Mouse (Mus musculus) cerebellum, postnatal 14 days (tissue): ENCODE measurements around the gene Cspg4.
A peak's percentile ranks its signal among the peaks of the same experiment; 100 is the strongest.

ENCODE experiments used
- DNase-seq, 2 experiments: peaks; one replicate each; pipeline ENCODE4 v3.0.0; 2021; ENCODE audit warnings: mixed read lengths in 2 of 2

Cspg4 gene

GRCm38 (mm10) chr9:56864832-56865231, at the start of gene Cspg4:
Gene Cspg4, plus strand, starts transcription at chr9:56865033.
- DNase-seq: peak in 1 of 2 experiments; percentile 25

GRCm38 (mm10) chr9:56824900-56825299, 39.9 kb upstream of the Cspg4 start:
- peak; percentile 74 to 79 for DNase-seq

- peak in 1 of 2 experiments; percentile 31 for DNase-seq
Observed at GRCm38 (mm10) chr9:56825476-56826213, 39.2 kb upstream of the Cspg4 start.

- no peak for DNase-seq
Observed at GRCm38 (mm10) chr9:56828146-56828545, 36.7 kb upstream of the Cspg4 start.

GRCm38 (mm10) chr9:56828841-56829240, 36.0 kb upstream of the Cspg4 start:
- no peak for DNase-seq

GRCm38 (mm10) chr9:56830162-56830561, 34.7 kb upstream of the Cspg4 start:
- DNase-seq: peak; percentile 36 to 60

GRCm38 (mm10) chr9:56831904-56832303, 32.9 kb upstream of the Cspg4 start:
- no peak for DNase-seq

- DNase-seq: no peak
Observed at GRCm38 (mm10) chr9:56832900-56833299, 31.9 kb upstream of the Cspg4 start.

GRCm38 (mm10) chr9:56835152-56835551, 29.7 kb upstream of the Cspg4 start:
- DNase-seq: no peak

GRCm38 (mm10) chr9:56840721-56841120, 24.1 kb upstream of the Cspg4 start:
- peak; percentile 25 to 31 for DNase-seq

GRCm38 (mm10) chr9:56841864-56842263, 23.0 kb upstream of the Cspg4 start:
- no peak for DNase-seq

- DNase-seq: no peak
Observed at GRCm38 (mm10) chr9:56842303-56842719, 22.5 kb upstream of the Cspg4 start.

- peak; percentile 88 to 91 for DNase-seq
Observed at GRCm38 (mm10) chr9:56843679-56844188, 21.1 kb upstream of the Cspg4 start.

- no peak for DNase-seq
Observed at GRCm38 (mm10) chr9:56844644-56845043, 20.2 kb upstream of the Cspg4 start.

- DNase-seq: peak; percentile 89 to 94
Observed at GRCm38 (mm10) chr9:56847523-56847922, 17.3 kb upstream of the Cspg4 start.

- no peak for DNase-seq
Observed at GRCm38 (mm10) chr9:56850128-56850904, 14.5 kb upstream of the Cspg4 start.

GRCm38 (mm10) chr9:56850905-56851252, 14.0 kb upstream of the Cspg4 start:
- no peak for DNase-seq

- no peak for DNase-seq
Observed at GRCm38 (mm10) chr9:56851778-56852177, 13.1 kb upstream of the Cspg4 start.

GRCm38 (mm10) chr9:56857463-56857862, 7.4 kb upstream of the Cspg4 start:
- DNase-seq: no peak

GRCm38 (mm10) chr9:56860035-56860434, 4.8 kb upstream of the Cspg4 start:
- no peak for DNase-seq

GRCm38 (mm10) chr9:56860486-56861269, 4.2 kb upstream of the Cspg4 start:
- no peak for DNase-seq

GRCm38 (mm10) chr9:56862863-56863262, 2.0 kb upstream of the Cspg4 start:
- no peak for DNase-seq

GRCm38 (mm10) chr9:56864216-56864729, 560 bp upstream of the Cspg4 start, which contains the start of gene Odf3l1:
Gene Odf3l1, minus strand, starts transcription at chr9:56864679.
- DNase-seq: peak in 1 of 2 experiments; percentile 34
